Mouse (Mus musculus) heart, adult 2 months (tissue): ENCODE results near the gene Adgrb2.

Experiments used
- CTCF ChIP-seq: fragments of 200-600 bp; IDR thresholded peaks from 2 replicates; pipeline ENCODE4 v1.8.1; 2022; ENCODE audit warnings: antibody characterized with exemption, mild to moderate bottlenecking, moderate library complexity
- POLR2A ChIP-seq: fragments of 200-500 bp; IDR thresholded peaks from 2 replicates; pipeline ENCODE4 v1.6.1; 2011; ENCODE audit warnings: mild to moderate bottlenecking, low read depth, low read length, control low read depth; ENCODE audit not compliant: insufficient read depth

GRCm38 (mm10) chr4:129971989-129972388 is 12.7 kb upstream of the Adgrb2 start:
- no peak for TF ChIP-seq CTCF
- TF ChIP-seq POLR2A = no peak
